Mouse (Mus musculus) v-Abl transformed pro-B cells (cell line): ENCODE results near the gene Crtac1.

ENCODE experiments used
- in situ Hi-C, 2 experiments: fragments of 400-800 bp; cut with MboI; formaldehyde crosslinking; loops; one replicate each; pipeline ENCODE4 v1.15.1; 2025; ENCODE audit not compliant: unreplicated experiment in 2 of 2

Crtac1 gene

DNA sequence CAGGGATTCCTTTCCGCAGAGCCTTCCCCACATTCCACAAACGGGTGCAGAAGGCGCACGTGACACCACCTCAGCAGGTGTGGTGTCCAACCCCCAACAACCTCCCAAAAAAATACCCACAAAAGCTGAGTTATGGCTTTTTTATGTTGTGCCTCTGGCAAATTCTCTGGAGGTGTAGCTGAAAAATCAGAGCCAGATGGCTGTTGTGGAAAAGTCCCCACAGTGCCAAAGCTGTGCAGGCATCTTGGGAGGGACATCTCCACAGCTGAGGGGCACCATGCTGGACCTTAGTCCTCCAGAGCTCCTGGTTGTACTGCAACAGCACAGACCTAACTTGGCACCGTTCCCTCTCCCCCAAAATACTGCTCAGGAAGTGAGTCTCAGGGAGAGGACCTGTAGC, 74.7 kb downstream of the Crtac1 start:
- in situ Hi-C loops: no loop called here

DNA sequence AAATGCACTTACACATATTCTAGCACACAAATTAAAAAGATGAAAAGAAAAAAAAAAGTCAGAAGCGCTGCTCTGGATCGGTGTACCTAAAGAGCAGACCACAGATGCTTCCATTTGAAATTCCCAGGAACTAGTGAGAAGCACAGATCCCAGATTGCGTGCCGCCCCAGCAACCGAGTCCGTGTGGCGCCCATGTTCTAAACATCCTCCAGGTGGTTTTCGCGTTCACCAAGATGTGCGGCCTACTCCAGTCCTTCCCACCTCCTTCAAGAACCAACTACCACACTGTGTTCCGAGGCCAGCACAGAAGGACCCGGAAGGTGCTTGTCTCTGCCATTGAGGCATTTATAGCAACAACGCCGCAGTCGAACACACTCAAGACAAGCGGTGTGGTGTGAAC, 76.1 kb downstream of the Crtac1 start:
- in situ Hi-C loops: no loop called here

DNA sequence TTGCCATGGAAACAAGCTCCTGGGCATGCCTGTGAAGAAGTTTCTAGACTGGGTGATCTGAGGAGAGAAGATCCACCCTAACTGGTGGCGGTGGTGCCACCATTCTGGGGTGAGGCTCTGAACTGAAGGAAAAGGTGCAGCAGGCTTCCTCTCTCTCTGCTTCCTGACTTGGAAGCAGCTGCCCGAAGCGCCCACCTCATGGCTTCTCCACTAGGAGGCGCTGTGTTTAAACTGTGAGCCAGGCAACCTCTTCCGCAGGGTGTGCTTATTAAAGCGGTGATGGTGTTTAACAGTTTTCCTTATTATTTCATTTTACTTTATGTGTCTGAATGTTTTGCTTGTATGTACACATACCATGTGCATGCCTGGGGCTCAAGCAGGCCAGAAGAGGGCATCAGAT, 90.4 kb downstream of the Crtac1 start:
- in situ Hi-C loops: no loop called here

DNA sequence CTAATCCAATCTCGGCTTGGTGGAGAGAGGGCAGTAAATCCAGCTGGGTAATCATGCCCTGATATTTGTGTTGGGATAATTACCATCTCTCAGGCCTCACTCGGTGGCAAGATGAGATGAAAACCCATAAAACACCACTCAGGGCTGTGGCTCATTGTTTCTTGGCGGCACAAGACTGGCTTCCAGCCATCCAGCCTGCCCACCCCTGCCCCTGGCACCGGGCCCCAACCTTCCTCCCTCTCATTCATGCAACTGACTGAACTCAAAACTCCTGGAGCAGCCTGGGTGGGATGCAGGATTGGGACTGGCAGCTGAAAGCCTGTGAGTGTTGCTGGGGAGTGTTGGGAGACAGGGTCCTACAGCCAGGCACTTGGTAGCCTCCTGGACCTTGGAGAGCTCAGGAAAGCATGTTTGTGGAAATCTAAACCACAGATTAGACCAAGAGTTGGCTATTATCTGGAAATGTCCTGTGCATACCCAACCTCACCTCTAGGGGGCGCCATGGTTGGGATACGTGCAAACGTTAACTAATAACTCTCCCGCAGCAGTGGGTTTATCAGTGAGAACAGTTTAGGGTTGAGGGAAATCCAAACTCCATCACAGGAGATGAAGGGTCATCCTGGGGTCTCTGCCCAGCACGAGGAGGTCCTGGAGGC, 99.4 kb downstream of the Crtac1 start:
- in situ Hi-C loops: no loop called here

DNA sequence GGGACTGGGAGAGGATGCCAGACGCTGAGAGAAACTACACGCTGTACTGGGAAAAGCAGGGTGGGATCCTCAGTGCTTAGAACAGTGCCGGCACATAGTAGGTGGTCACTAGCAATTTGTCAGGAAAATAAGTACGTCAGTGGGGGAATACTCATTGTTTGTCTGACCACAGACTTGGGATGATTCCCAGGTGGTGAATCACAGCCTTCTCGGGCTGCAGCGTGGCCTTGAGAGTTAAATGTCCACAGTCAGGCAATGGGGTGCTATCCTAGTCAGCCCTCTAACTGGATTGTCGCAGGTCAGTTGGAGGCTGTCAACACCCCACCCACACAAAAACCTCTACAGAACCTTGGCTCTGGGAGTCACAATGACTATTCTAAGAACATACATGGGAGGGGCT, 100.1 kb downstream of the Crtac1 start:
- in situ Hi-C loops: no loop called here

DNA sequence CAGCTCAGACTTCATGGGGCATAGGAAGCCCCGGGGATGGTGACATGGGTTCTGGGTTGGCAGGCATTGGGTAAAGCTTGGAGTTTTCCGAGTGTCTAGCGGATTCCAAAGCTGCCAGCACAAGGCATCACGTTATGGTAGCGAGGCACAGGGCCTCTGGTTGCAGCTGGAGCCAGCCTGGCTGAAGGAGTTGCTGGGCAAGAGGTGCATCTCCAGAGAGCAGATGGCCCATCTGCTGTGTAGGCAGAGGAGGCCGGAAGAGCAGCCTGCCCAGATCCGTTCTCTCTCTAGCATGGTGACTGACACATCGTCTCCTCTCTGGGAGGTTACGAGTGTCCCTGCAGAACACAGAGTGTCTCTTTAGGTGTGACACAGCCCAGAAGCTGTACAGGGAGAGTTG, 103.4 kb downstream of the Crtac1 start:
- in situ Hi-C loops: no loop called here

DNA sequence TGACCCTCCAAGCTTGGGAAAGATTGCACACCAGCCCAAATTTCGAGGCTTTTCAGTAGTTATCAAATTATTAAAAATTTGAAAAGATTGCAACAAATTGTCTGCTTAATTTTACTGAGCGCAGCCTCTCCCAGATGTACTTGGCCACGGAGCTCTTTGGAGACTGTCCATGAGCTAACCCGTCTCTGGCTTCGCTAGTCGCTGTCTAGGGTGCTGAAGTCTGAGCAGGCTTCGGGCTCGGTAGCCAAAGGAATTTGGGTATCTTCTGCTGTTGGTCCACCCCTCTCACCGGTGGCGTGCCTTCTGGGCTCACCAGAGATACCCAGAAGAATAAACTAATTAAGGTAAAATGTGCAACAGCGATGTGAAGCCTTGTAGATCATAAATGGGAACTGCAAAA, 105.7 kb downstream of the Crtac1 start:
- in situ Hi-C loops: no loop called here

DNA sequence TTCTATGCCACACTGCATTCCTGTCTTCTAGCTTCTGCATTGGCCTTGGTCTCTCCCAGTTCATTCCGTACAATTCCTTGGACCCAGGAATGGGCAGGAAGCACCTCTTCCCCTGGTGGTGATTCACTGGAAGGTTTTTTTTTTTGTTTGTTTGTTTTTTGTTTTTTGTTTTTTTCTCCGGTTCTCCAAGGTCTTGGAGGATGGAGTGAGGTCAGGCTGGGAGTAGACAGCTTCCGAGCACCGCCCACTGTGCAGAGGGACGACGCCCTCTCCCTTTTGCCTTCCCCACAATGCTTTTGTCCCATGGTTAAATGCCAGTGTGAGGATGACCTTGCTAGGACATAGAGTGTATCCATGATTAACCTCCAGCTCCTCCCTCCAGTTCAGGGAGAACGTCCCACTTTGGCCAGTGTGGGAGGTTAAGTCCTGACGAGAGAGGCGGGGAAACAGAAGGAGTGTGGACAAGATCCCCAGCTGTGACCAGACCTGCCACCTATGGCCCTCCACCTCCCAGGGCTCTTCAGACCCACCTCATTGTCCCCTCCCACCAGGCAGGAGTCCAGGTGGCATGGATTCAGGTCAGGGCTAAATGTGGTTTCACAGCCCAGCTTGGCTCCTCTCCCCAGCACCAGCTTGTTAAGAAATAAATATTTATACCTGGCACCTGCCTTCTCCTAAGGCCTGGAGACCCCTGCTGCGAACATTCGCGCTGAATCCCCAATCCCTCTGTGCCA, 109.1 kb downstream of the Crtac1 start:
- in situ Hi-C loops: no loop called here

DNA sequence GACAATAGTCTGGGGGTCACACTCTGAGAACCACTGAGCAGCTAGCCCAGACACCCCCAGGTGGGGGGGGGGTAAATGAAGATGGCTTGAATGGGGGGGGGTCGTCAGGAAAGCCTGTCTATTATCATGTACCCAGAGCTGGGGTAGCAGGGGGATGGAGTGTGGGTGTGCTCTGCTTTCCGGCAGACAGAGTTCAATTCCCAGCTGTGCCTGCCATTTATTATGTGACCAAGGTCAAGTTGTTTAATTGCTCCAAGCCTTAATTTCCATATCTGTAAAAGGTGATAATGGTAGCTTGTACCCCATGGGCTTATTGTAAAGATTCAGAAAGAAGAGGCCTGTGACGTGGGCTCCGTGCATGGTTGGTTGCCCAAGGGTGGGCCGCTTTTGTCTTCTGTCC, 109.6 kb downstream of the Crtac1 start:
- in situ Hi-C loops: no loop called here

DNA sequence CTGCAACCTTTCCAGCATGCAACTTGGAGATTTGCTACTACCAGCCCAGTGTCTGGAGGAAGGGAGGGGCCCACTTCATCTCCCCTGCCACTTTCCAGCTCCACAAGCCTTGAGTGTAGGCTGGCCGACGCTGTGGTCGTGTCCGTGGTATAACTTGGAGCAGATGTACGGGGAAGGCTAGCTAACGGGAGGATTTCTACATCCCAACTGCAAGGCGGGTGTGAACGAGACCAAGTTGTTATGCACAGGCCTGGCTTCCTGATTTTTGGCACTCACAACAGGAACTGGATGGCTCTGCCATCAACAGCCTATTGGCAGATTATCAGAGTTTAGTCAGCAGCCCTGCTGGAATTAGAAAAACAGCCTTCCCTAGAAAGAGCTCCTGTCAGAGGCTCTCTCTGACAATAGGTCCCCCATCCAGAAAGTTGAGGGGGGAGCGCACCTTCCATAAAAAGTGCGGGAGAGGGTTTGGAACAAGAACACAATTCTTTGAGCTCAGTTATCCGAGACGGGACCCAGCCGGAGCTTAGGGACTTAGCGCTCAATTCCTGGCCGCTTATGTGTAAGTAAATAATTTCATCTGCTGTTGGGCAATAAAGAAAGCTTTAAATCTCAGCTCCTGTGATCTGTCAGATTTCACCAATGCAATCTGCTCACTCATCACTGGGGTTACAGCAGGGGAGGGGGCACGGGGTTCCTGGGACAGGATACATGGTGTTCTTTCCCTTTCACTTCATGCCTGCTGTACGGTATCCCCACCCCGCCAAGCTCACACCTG, 113.7 kb downstream of the Crtac1 start:
- in situ Hi-C loops: loop anchor here (5.0 to 10.0 kb wide), 5 partner anchors 114 to 1077 kb away; partner anchors contain the start of genes Hps1 (in 2 of the 2) and Crtac1 (in 1 of the 2)

DNA sequence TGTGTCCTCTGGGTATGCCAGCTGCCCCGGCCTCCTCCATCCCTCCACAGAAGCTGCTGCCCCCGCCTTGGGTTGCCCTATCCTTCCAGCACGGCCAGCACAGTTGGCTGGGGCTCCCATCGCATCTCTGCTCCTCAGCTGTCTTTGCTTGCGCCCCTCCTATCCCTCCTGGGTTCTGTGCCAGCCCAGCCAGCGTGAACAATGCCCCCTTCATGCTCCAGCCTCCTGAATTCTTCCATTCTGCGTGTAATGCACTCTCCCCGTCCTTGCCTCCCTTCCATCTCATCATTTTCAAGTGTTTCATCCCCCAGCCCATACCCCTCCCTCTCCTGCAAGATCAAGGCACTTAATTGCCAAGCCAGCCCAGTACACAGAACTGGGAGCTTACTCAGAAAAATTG, 114.6 kb downstream of the Crtac1 start:
- in situ Hi-C loops: loop anchor here (5.0 to 10.0 kb wide), 5 partner anchors 115 to 1078 kb away; partner anchors contain the start of genes Hps1 (in 2 of the 2) and Crtac1 (in 1 of the 2)

DNA sequence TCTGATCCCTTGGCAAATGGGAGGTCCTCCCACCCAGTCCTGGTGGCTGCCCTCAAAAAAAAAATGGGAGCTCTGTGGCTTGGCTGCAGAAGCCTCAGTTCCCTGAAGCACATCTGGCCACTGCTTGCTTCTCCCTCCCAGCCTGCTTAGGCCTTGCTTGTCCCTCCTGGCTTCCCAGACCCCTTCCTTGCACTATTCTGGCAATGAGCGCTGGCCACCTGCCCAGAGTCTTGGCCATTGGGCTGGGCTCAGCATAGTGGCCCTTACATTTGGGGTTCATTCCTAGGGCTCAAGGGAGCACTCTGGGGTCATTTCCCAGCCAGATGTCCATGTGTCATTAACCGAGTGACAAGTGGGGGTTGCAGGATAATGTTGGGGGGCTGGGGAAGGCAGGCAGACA, 115.1 kb downstream of the Crtac1 start:
- in situ Hi-C loops: loop anchor here (5.0 to 10.0 kb wide), 5 partner anchors 116 to 1078 kb away; partner anchors contain the start of genes Hps1 (in 2 of the 2) and Crtac1 (in 1 of the 2)

DNA sequence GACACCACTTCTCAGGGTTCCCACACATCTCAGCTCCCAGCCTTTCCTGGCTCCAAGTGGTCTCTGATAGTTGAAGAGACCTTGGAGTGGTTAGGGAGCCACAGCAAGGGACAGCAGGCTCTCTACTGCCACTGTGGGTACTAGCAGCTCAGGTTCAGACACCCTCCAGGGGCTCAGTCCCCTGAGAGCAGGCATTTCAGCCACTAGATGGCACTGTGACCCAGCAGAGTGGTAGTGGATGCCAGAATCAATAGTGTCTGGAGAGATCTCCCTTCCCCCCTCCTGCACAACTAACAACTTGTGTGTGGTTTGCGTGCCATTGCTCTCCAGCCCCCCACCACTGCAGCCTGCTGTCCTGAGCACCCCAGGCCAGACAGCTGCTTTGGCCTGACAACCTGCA, 115.7 kb downstream of the Crtac1 start:
- in situ Hi-C loops: loop anchor here (5.0 to 10.0 kb wide), 5 partner anchors 116 to 1079 kb away; partner anchors contain the start of genes Hps1 (in 2 of the 2) and Crtac1 (in 1 of the 2)

DNA sequence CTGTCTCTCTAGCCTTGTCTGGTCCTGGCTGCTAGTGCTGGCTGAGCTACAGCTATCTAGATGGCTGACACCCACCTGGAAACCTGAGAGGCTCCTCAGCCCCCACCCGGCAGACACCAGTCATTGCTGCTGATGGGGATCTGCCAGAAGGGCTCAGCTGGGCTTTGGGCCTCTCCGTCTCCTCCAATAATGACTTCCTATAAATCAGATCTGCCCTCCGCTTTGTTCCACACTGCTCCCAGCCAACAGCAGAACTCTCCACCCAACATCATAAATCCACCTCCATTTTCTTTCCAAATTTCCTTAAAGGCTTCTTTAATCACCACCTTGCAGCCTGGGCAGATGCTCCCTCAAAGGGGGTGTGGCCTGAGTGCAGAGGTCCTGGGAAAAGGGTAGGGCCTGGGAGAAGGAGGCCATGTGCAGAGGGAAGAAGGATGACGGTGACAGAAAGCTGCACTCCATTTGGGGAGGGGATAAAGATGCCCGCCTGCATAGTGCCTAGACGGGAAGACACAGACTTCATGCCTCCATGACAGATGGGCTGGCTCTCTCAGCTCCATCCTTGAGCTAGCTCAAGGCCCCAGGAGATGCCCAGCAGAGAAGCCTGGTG, 116.4 kb downstream of the Crtac1 start:
- in situ Hi-C loops: loop anchor here (5.0 to 10.0 kb wide), 5 partner anchors 117 to 1080 kb away; partner anchors contain the start of genes Hps1 (in 2 of the 2) and Crtac1 (in 1 of the 2)

DNA sequence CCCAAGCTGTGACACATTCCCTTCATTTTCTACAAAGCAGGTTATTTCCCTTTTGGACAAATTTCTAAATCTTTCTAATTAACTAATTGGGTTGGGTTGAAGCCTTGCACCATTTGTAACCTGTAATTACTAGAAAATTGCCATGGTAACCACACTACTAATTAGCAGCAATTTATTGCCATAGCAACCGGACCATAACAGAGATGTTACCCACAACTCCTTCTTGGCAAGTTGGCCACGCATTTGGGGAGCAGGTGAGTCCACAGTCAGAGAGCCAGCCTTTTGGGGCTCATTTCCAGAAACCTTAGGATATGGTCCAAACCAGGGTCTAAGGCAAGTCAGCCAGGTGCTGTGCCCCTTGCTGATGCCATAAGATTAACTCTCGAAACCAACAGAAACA, 119.4 kb downstream of the Crtac1 start:
- in situ Hi-C loops: loop anchor here (5.0 to 10.0 kb wide), 4 partner anchors 95 to 1083 kb away; partner anchors contain the start of gene Hps1 (in 2 of the 2)

DNA sequence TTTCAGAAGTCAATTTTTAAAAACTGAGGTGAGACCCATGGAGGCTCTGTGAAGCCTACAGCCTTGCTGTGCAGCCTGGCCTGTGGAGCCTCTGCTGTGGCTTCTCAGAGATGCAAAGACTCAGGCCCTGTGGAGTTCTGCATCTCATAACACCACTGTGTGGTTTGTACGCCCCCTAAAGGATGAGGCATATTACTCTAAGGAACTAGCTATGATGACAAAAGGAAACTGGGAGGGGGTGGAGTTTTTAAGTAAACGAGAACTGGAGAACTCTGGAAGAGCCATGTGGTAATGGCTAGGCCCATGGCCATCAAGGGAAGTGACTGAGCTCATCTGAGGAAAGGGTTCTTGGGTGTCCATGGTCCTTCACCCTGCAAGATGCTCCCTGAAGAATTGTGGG, 120.3 kb downstream of the Crtac1 start:
- in situ Hi-C loops: loop anchor here (5.0 to 10.0 kb wide), 4 partner anchors 94 to 1083 kb away; partner anchors contain the start of gene Hps1 (in 2 of the 2)

DNA sequence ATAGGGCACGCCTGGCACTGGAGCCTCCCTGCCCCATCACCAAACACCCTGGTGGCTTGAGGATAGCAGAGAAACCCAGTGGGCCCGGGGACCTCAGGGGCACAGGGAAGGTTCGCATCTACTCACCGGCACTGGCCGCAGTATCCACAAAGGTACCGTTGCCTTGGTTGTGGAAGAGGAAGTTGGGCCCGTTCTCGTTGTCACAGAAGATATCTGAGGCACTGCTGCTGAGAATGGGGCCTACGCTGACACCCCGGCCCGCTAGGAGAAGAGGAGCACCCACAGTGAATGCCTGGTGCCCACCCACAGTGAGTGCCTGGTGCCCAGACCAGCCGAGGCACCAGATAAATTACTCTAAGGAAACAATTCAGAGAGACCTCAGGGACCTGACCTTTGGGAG, 122.7 kb downstream of the Crtac1 start:
- in situ Hi-C loops: no loop called here

DNA sequence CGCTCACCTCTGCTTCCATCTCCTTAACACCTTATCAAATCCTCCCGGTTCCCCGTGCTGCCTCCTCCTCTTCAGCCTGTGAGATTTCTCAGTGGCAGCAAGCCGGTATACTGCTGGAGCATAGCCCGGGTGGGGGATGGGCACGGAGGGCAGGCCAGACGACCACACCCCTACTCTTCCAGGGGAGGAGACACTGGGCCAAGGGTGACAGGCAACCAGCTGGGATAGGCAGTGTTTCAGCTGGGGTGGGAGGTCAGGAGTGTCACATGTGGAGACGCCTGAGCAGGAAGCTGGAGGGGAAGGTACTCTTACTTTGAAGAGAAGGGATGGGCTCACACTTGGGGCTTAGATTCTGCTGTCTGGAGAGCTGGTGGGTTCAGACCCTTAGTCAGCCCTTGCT, 124.6 kb downstream of the Crtac1 start:
- in situ Hi-C loops: no loop called here

DNA sequence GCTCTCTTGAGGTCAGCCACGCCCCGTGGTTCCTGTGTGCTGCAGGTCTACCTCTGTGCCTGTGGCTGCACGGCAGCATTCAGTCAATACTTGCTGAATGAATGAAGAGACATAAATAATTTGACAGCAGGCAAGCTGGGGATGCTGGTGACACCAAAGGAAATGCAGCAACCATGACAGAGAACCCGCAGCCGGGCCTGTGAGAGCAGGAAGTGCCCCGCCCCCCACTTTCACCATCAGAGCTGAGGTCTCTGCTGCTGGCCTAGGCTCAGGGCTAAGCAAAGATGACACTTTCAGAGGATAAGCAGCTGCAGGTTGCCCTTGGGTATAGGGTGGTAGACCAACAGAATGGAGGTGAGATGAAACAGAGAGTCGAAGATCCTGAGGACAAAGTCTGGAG, 125.4 kb downstream of the Crtac1 start:
- in situ Hi-C loops: no loop called here

DNA sequence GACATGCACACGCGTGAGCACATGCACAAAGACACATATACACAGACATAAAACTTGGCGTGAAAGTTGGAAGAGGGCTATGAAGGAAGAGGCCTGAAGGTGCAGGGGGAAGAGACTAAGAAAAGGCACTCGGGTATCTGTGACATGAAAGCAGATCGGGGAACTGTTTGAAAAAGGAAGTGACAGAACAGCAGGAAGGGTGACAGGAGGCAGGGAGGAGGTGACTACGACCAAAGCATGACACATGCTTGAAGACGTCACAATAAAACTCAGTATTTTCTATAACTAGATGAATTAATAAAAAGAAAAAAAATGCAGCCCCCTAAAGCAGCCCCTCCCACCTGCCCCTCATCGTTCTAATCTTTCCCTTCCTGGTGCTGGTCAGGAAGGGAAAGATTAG, 125.8 kb downstream of the Crtac1 start:
- in situ Hi-C loops: no loop called here
